Mouse (Mus musculus): ENCODE results near the gene Ccnd3.
A peak's percentile ranks its signal among the peaks of the same experiment; 100 is the strongest.

Gene Ccnd3

GRCm38 (mm10) chr17:47504941-47505346 is at the start of gene Ccnd3:
TSS of gene Ccnd3 (plus strand) at chr17:47505051.
- peak; percentile 74 for DNase-seq (ENCODE audit: low spot score)

DNA sequence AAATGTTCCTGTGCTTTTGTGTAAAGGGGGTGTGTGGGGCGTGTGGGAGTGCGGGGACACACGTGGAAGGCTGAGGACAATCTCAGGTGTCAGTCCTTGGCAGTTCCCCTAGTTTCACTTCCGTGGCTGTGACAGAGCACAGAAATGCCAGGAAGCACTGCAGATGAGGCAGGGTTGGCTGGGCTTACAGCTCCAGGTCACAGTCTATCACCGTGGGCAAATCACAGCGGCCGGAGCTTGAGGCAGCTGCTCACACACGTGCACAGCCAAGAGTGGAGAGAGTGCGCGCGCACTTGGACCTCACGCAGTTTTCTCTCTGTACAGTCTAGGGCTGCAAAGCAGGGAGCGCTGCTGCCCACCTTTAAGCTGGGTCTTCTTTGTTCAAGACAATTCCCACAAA is 46.5 kb upstream of the Ccnd3 start:
- no peak for DNase-seq (ENCODE audit: low spot score)

DNA sequence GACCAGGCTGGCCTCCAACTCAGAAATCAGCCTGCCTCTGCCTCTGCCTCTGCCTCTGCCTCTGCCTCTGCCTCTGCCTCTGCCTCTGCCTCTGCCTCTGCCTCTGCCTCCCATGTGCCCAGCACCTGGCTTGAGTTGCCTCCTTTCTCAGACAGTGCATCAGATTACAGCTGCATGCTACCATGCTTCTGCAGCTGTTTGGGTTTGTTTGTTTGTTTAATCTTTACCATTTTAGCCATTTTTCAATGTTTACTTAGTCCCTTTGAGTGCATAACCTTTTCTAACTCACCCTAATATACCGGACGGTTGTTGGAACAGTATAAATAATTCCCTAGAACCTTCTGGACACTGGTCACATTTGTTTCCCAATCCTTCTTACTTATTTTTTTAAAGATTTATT is 45.9 kb upstream of the Ccnd3 start:
- no peak for DNase-seq (ENCODE audit: low spot score)

DNA sequence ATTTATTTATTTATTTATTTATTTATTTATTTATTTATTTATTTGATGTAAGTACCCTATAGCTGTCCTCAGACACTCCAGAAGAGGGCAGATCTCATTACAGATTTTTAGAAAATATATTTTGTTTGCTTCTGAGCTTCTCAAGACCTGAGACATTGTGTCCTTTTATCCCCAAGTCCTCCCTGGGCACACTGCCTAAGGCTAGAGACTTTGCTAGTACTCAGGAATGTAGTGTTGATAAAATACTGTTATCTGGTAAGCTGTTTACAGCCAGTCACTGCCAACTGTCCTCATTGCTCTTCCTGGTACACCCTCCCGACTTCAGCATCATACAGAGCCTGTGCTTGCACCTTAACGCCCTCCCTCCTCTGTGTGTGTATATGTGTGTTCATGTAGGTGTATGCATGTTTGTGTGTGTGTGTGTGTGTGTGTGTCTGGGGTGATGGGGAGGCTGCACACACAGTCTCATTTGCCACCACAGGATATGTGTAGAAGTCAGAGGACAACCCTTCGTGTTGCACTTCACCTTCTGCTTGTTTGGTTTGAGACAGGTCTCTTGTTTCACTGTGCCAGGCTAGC is 45.4 kb upstream of the Ccnd3 start:
- DNase-seq (ENCODE audit: low spot score) = peak; percentile 65

DNA sequence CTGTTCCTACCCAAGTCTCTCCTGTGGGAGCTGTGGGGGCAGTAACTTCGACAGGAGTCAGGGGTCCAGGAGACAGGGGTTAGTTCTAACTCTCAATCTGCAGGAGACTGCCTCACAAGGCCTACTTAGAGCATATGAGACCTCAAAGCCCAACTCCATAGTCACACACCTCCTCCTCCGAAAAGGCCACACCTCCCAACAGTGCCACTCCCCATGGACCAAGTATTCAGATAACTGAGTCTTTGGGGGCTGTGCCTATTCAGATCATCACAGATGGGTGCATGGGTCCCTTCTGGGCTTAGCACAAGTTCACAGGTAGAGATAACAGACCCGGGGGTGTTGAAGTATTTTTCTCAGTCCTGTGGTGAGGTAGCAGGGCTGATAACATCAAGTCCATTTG is 43.2 kb upstream of the Ccnd3 start:
- DNase-seq (ENCODE audit: low spot score) = no peak

DNA sequence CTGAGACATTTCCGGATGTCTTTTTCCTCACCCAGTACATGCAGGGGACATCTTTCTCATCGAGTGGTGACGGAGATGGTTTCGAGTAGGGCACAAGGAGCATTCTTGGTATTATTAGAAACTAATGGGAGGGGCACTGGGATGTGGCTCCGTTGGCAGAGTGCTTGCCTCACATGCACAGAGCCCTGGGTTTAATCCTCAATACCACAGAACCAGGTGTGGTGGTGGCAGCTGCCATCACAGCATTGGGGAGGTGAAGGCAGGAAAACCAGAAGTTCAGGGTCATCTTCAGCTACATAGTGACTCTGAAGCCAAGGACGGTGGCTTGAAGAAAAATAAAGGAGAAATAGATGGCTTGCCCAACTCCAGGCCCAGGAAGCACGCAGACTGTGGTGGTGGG is 42.6 kb upstream of the Ccnd3 start:
- no peak for DNase-seq (ENCODE audit: low spot score)

DNA sequence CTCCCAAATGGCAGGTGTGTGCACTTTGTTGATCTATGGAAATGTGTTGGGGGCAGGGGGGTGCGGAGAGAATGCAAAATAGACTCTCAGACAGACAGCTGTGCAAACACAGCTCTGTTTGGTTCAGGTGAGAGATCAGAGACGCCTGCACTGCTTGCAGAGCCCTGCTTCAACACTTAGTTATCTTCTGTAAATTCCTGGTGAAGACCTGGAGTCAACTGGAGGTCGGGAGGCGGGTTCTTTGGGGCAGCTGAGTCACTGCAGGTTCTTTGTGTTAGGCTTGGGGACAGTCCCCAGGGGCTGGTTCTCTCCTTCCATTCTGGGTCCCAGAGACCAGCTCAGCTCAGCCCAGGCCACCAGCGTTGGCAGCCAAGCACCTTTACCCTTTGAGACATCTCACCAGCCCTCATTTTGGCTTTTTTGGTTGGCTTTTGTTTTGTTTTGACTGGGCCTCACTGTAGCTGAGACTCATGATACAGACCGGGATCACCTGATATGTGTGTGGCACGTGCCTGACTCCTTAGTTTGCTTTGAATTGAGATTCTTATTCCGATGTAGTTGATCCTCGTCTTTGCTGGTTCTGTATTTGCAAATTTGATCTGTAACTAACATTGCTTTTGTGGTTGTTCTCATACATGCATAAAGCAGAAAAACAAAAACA is 42.0 kb upstream of the Ccnd3 start:
- DNase-seq (ENCODE audit: low spot score) = no peak

DNA sequence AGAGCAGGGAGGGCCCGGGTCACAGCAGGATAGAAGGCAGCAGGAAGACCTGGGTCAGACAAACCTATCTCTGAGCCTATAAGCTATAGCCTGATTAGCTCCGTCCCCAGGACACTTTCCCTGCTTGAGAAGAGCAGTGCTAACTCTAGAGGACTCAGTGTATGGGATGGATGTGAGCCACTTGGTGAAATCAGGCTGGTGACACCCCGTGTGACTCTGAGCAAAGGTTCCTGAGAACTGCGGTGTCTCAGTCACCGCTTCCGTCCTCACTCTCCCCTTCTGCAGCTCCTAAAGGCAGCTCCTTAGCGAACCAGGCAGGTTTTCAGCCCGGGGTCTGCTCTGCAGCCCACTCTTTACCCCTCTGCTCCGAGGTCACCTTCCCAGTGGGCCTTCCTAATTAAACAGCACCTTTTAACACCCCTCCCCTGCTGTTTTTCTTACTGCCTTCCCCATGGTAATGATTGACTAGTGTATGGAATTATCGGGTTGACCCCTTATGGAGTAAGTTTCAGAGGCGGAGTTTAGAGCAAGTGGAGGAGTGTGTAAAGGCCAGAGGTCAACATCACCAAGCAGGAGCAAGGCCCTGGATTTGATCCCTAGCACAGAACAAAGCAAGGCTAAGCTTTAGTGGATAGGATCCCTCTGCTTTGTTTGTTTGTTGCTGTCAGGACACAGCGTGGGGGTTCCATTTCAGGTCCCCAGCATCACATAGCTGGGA is 40.4 kb upstream of the Ccnd3 start:
- DNase-seq (ENCODE audit: low spot score) = no peak

- DNase-seq (ENCODE audit: low spot score) = no peak
These were observed 39.8 kb upstream of the Ccnd3 start for GRCm38 (mm10) chr17:47465016-47465415.

DNA sequence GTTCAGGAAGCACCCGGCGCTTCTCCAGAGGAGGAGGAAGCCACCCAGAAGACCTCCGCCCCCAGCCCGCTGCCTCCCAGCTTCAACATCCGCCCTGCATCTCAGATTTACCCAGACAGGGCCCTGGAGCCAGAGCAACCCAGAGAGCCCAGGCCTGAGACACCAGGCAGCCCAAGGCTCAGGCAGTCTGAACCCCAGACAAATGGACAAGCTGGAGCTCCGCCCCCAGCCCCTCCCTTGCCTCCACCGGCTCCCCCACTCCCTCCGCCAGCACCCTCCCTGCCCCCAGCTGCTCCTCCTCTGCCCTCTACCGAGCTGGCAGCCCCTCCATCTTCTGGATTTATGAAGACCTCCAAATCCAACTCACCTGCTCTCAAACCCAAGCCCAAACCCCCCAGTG is 38.6 kb upstream of the Ccnd3 start:
- no peak for DNase-seq (ENCODE audit: low spot score)

- no peak for DNase-seq (ENCODE audit: low spot score)
These were observed 37.2 kb upstream of the Ccnd3 start for GRCm38 (mm10) chr17:47467659-47468058.

- no peak for DNase-seq (ENCODE audit: low spot score)
These were observed 36.8 kb upstream of the Ccnd3 start for GRCm38 (mm10) chr17:47468063-47468462.

- peak; percentile 71 for DNase-seq (ENCODE audit: low spot score)
These were observed 36.4 kb upstream of the Ccnd3 start for GRCm38 (mm10) chr17:47468466-47468865.

DNA sequence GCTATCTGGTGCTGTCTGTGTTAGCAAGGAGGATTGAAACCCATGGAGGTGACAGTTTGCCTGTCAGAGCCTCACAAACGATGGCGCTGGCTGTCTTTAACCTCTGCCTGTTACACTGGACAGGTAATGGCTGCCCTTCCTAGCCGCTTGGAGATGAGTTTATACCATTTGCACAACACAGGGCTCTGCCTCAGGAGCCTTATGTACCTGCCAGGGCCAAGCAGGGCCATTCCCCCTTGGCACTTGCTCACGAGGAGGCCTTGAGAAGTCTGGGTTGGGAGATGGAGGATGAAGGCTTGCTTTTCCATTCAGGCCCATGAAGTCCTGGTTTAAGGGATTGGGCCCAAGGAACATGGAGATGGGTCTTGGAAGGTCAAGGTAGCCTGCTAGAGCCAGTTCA is 35.2 kb upstream of the Ccnd3 start:
- DNase-seq (ENCODE audit: low spot score) = no peak

DNA sequence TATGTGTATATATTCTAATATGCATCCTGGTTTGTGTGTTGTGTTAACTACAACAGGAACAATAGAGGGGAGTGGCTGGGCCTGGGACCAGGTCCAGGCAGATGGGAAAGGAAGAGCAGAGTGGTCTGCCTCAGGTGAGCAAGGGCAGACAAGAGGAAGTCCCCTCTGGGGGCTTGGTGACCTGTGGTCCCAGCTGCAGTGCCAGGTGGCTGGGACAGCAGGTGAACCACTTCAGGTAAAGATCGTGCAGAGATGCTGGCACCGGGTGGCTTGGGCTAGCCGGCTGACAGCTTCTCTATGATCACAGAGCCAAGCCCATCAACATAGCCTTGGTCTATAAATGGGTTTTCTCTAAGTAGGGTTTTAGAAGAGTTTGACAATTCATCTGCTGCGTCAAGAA is 34.7 kb upstream of the Ccnd3 start:
- DNase-seq (ENCODE audit: low spot score) = no peak

- DNase-seq (ENCODE audit: low spot score) = no peak
These were observed 34.2 kb upstream of the Ccnd3 start for GRCm38 (mm10) chr17:47470686-47471085.

DNA sequence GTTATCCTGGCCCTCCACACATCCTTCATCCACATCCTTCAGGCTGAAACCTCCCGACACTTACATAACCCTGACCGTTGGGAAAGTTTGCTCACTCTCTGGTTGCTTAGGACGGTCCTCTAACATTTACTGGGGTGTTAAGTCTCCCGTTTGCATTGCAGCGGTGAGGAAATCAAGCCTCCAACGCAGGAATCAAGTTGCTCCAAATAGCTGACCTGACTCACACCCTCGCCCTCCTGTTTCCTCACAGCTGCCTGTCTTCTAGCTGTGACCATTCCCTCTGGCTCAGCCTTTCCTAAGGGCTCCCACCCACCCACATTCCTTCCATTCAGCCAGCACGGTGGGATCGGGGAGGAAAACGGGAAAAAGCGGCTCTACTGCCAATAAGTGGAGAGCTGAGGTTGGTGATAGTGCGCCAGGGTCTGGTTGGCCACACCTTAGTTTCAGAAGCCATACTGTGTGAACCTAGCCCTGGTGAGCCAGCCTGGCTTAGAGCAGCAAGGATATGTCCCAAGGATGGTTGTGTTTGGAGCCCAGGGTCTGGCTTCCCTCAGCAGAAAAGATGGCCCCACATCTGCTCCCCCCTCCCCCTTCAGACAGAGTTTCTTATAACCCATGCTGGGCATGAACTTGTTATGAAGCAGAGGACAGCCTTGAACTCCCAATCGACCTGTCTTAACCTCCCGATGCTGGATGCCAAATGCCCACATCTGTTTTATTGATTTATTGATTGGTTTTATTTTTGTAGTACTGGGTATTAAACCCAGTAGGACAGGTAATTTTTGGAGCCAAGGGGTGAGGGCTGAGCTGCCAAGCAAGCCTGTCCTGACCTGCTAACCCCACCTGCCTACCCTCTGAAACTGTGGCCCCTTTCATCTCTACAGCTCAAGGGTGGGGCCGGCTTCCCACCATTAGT is 32.2 kb upstream of the Ccnd3 start:
- no peak for DNase-seq (ENCODE audit: low spot score)

- DNase-seq (ENCODE audit: low spot score) = peak; percentile 77
These were observed 31.3 kb upstream of the Ccnd3 start for GRCm38 (mm10) chr17:47473434-47473974.

GRCm38 (mm10) chr17:47474250-47474649 is 30.6 kb upstream of the Ccnd3 start:
- no peak for DNase-seq (ENCODE audit: low spot score)

DNA sequence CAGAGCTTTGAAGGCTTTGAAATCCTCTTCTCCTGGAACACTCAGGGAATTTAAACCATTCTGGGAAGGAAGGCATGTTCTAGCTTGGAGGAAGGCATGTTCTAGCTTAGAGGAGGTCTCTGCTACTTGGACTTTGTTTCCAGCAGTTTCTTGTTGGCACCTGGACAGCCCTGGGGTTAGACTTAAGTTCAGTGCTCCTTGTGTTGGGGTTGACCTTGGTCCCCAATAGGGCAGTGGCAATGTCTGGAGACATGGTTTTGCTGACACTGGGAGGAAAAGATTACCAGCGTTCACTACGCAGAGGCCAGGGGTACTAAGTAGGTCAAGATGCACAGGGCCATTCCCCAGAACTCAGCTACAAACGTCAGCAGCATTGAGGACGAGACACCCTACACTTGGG is 29.7 kb upstream of the Ccnd3 start:
- DNase-seq (ENCODE audit: low spot score) = no peak

- peak; percentile 62 for DNase-seq (ENCODE audit: low spot score)
These were observed 29.1 kb upstream of the Ccnd3 start for GRCm38 (mm10) chr17:47475714-47476113.

DNA sequence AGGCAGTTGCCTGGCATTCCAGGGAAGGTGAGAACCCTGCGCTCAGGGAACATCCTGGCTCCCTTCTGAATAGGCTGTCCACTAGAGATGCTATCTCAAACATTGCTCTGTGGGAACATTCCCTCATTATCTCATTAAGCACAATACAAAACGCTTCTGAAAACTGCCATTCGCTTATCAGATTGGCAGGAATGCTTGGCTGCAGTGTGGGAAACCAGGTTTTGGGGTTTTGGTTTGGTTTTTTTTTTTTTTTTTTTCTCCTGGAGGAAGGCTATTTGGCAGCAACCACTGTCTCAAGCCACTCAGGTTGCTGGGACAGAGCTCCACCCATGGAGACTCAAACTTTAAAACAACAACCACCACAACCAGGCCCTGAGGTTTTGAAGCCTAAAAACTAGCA is 25.0 kb upstream of the Ccnd3 start:
- no peak for DNase-seq (ENCODE audit: low spot score)

Measured in testis, postnatal 10 days (tissue).